23 mouse cellular contexts compared by ENCODE assay signal in the genomic region with DNA sequence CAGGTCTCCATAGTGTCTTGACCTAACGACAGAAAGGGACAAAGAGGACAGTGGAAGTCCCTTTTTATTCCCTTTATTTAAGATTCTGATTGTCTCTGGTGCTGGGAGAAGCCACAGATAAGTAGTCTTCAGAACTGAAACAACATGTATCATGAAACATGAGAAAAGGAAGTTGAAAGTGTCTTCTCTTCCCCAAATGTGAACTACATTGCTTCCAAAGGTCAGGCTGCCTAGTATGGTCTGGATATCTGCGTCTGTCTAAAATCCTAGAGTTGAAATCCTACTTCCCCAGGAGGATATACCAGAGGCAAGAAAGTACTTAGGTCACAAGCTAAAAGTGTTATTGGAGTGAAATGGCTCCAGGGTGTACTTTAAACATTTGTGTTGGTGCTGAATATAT. TPM values are rescaled to one million over a fixed set of nuclear protein-coding genes. Genes with fewer than 3 reads are reported as not detected.
DNase-seq lines count a peak whose midpoint lies in the region; ATAC-seq and TF ChIP-seq lines count a peak whose summit lies in the region.
"Had no signal": no experiment of that assay in that cellular context is flagged by ENCODE, and none has a peak within 500 bp of the region (broad histone marks: within the 10 kb centered on the region; RNA-seq: fewer than 3 reads in every experiment).

No protein-coding gene starts in this region.

- H3K27me3 ChIP-seq in heart, embryonic 15.5 days, result no peaks in the 10 kb centered on the region
- no peaks in the 10 kb centered on the region for H3K27me3 ChIP-seq in lung, postnatal 0 days (replicated peaks; ENCODE audit: insufficient read depth, low read length)
- H3K27me3 ChIP-seq: embryonic facial prominence, embryonic 13.5 days; forebrain, embryonic 12.5 days; hindbrain, embryonic 13.5 days had no signal

- intact Hi-C loops in gastrocnemius, adult 2 months (cut with DNase I), result loop anchor here (2.0 kb wide), 1 partner anchor 30 kb away; no protein-coding TSS in a partner anchor

- H3K9ac ChIP-seq in heart, embryonic 15.5 days, result no peak overlapping the region
- no peak overlapping the region for H3K9ac ChIP-seq in lung, postnatal 0 days (replicated peaks; ENCODE audit: low read depth)
- H3K9ac ChIP-seq: embryonic facial prominence, embryonic 13.5 days; forebrain, embryonic 12.5 days; hindbrain, embryonic 13.5 days had no signal

- H3K4me2 ChIP-seq in heart, embryonic 15.5 days, result no peak overlapping the region
- H3K4me2 ChIP-seq in lung, postnatal 0 days (replicated peaks; ENCODE audit: low read depth, low read length), result no peak overlapping the region
- H3K4me2 ChIP-seq: embryonic facial prominence, embryonic 13.5 days; forebrain, embryonic 12.5 days; hindbrain, embryonic 13.5 days had no signal

- peak overlapping the region; percentile 61 for H3K27ac ChIP-seq in gastrocnemius, adult 2 months
- H3K27ac ChIP-seq in heart, embryonic 15.5 days, result 0 out of 2 replicates have a peak overlapping the region, but pooled peaks have one; percentile 14
- no peak overlapping the region for H3K27ac ChIP-seq in lung, postnatal 0 days (ENCODE audit: low read length)
- H3K27ac ChIP-seq: embryonic facial prominence, embryonic 13.5 days; forebrain, embryonic 12.5 days; heart, embryonic 10.5 days; hindbrain, embryonic 13.5 days; hindbrain, postnatal 0 days had no signal

- DNase-seq in gastrocnemius, adult 2 months, result no peak
- no peak for DNase-seq in gastrocnemius, adult 18-20 months (ENCODE audit: low spot score)
- DNase-seq in heart, postnatal 4 days, result no peak
- DNase-seq in lung, postnatal 0 days (ENCODE audit: low spot score), result peak; percentile 8
- DNase-seq in lung, adult 18-20 months, result no peak
- DNase-seq in layer of hippocampus, postnatal 25 days (ENCODE audit: extremely low spot score in 1 of 2, low spot score in 1 of 2), result no peak
- DNase-seq: adrenal gland, postnatal 10 days; B cell, adult 2 months; cerebellum, adult 18-20 months; cerebellum, adult 9-11 months; cerebellum, postnatal 36 days; gastrocnemius, postnatal 10 days; kidney, adult 11 months had no signal

- TF ChIP-seq CTCF in gastrocnemius, adult 2 months (IDR thresholded peaks at IDR 0.05), result no peak
- no peak for TF ChIP-seq CTCF in lung, postnatal 0 days (IDR thresholded peaks at IDR 0.05)

- H3K36me3 ChIP-seq in heart, embryonic 15.5 days, result peaks cover 6% of the 10 kb centered on the region; the same call in 1 of the 2 replicates
- H3K36me3 ChIP-seq in lung, postnatal 0 days (ENCODE audit: insufficient read depth, low read length), result no peaks in the 10 kb centered on the region
- H3K36me3 ChIP-seq: embryonic facial prominence, embryonic 13.5 days; forebrain, embryonic 12.5 days; G1E; hindbrain, embryonic 13.5 days had no signal

- H3K9me3 ChIP-seq in heart, embryonic 15.5 days (replicated peaks), result no peaks in the 10 kb centered on the region
- H3K9me3 ChIP-seq in lung, postnatal 0 days (ENCODE audit: low read length), result no peaks in the 10 kb centered on the region
- H3K9me3 ChIP-seq: embryonic facial prominence, embryonic 13.5 days; forebrain, embryonic 12.5 days; heart, embryonic 10.5 days; hindbrain, embryonic 13.5 days had no signal

- peaks cover 53% of the 10 kb centered on the region for H3K4me1 ChIP-seq in heart, embryonic 15.5 days (replicated peaks)
- no peaks in the 10 kb centered on the region for H3K4me1 ChIP-seq in lung, postnatal 0 days (ENCODE audit: insufficient read depth, low read depth, low read length)
- H3K4me1 ChIP-seq: embryonic facial prominence, embryonic 13.5 days had no signal

- TF ChIP-seq EP300 in lung, postnatal 0 days (IDR thresholded peaks at IDR 0.05), result no peak

- ATAC-seq in heart, embryonic 15.5 days (replicated peaks; ENCODE audit: insufficient number of reproducible peaks, insufficient read depth, low FRiP score, low read depth), result no peak
- ATAC-seq in lung, postnatal 0 days, result no peak
- ATAC-seq in monocyte, adult 5-6 weeks (replicated peaks; ENCODE audit: insufficient number of reproducible peaks, low FRiP score, low TSS enrichment, poor library complexity, severe bottlenecking), result peak; percentile 60
- ATAC-seq: CD4-positive, CD25-positive, alpha-beta regulatory T cell, adult 4 months; forebrain, embryonic 16.5 days; hindbrain, postnatal 0 days had no signal

- peak overlapping the region; percentile 65 for H3K4me3 ChIP-seq in gastrocnemius, adult 2 months
- H3K4me3 ChIP-seq in heart, embryonic 15.5 days, result no peak overlapping the region
- H3K4me3 ChIP-seq in lung, postnatal 0 days (ENCODE audit: low read depth, low read length), result no peak overlapping the region
- H3K4me3 ChIP-seq: embryonic facial prominence, embryonic 13.5 days; forebrain, embryonic 12.5 days; heart, embryonic 10.5 days; hindbrain, embryonic 13.5 days had no signal

- 59% methylated on average over 2 of the region's 2 CpGs for WGBS in heart, embryonic 15.5 days
- 67% methylated on average over 2 of the region's 2 CpGs for WGBS in lung, postnatal 0 days

RNA-seq across cellular contexts. Expression of a gene that starts 34.9 kb away (rescaled TPM):
- 10 to 100 TPM; 15.9 to 19.9 TPM for total RNA-seq in gastrocnemius, adult 2 months (2021)
- total RNA-seq in gastrocnemius, adult 18-20 months (2021), result 10 to 100 TPM; 27.6 to 36.0 TPM
- 73.3 and 83.6 TPM in 2 replicates for polyA plus RNA-seq in heart, embryonic 15.5 days (2015; fragmentation: Nextera tagmentation; extraction: Ambion mirVana)
- total RNA-seq in heart, postnatal 4 days (2021), result 1,000 to 10,000 TPM; 1,020 to 1,023 TPM
- polyA plus RNA-seq in lung, postnatal 0 days (2015; fragmentation: Nextera tagmentation; extraction: Ambion mirVana), result 4.0 and 5.3 TPM in 2 replicates
- total RNA-seq in monocyte, adult 5-6 weeks (2017), result 89.6 to 109 TPM (median 101 TPM) in 3 replicates
- total RNA-seq in layer of hippocampus, postnatal 25 days (2021), result 100 to 1,000 TPM; 261 to 289 TPM
- polyA plus RNA-seq: G1E had no signal
